8 mouse cellular contexts compared by ENCODE assay signal in the genomic region with DNA sequence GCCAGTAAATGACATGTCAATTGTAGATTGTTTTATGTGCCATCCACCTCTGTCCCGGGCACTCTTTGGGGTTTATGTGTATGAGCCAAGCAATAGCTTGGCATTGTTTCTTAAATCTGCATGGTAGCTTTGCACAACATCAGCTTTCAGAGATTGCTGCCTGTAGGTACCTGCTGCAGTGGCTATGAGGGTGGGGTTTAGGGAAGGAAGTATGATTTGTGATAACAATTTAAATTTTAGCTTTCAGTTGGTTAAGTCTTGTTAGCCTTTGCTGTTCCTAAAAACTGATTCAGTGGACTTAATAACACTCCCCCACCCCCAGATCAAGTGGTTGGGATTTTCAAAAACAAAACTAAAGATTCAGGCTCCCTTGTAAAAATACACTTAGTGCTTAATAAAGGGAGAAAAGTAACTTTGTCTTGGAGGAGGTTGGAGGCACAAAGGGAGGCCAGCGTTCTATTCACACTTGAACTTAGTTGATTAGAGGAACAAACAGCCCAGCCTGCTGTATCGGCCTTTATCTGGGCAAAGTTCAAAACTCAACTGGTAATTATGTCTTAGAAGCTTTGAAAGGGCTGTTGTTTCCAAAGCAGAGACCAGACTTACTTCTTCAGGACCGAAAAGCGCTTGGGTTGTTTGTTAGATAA.
A peak's percentile ranks its signal among the peaks of the same experiment; 100 is the strongest.
DNase-seq lines count a peak whose midpoint lies in the region; ATAC-seq lines count a peak whose summit lies in the region.

No protein-coding gene starts in this region.

- DNase-seq in kidney, adult 9 months: peak; percentile 34
- DNase-seq in kidney, adult 18-20 months: no peak
- no peak for DNase-seq in embryonic facial prominence, embryonic 14.5 days (ENCODE audit: low spot score)
- no peak for DNase-seq in adrenal gland, adult 8-10 months
- DNase-seq in cerebellum, postnatal 25 days: no peak
- DNase-seq in spleen, adult 18-20 months: no peak

- no peaks in the 10 kb centered on the region for H3K27me3 ChIP-seq in embryonic facial prominence, embryonic 14.5 days (replicated peaks; ENCODE audit: control insufficient read depth, insufficient read depth, low read length)
- H3K27me3 ChIP-seq in intestine, embryonic 15.5 days (replicated peaks): no peaks in the 10 kb centered on the region
- H3K27me3 ChIP-seq in midbrain, embryonic 15.5 days (replicated peaks): no peaks in the 10 kb centered on the region

- H3K4me3 ChIP-seq in embryonic facial prominence, embryonic 14.5 days (ENCODE audit: low read depth, low read length): no peak overlapping the region
- H3K4me3 ChIP-seq in intestine, embryonic 15.5 days (replicated peaks): no peak overlapping the region
- H3K4me3 ChIP-seq in midbrain, embryonic 15.5 days: no peak overlapping the region

- peaks cover 6% of the 10 kb centered on the region for H3K9me3 ChIP-seq in embryonic facial prominence, embryonic 14.5 days (ENCODE audit: control insufficient read depth, low read length)
- no peaks in the 10 kb centered on the region for H3K9me3 ChIP-seq in intestine, embryonic 15.5 days
- no peaks in the 10 kb centered on the region for H3K9me3 ChIP-seq in midbrain, embryonic 15.5 days

- H3K36me3 ChIP-seq in embryonic facial prominence, embryonic 14.5 days (ENCODE audit: control insufficient read depth, insufficient read depth, low read length): 0 out of 2 replicates have a peak, but pooled peaks cover 7% of the 10 kb centered on the region
- H3K36me3 ChIP-seq in intestine, embryonic 15.5 days: no peaks in the 10 kb centered on the region
- H3K36me3 ChIP-seq in midbrain, embryonic 15.5 days (replicated peaks): no peaks in the 10 kb centered on the region

- ATAC-seq in embryonic facial prominence, embryonic 14.5 days (ENCODE audit: low read depth): no peak
- ATAC-seq in intestine, embryonic 15.5 days: peak; percentile 83
- no peak for ATAC-seq in midbrain, embryonic 15.5 days (replicated peaks)

- 42% methylated on average over 5 of the region's 5 CpGs for WGBS in embryonic facial prominence, embryonic 14.5 days
- WGBS in intestine, embryonic 15.5 days: 25% methylated on average over 5 of the region's 5 CpGs
- 25% methylated on average over 5 of the region's 5 CpGs for WGBS in midbrain, embryonic 15.5 days

- peak overlapping the region; percentile 37; the same call in 1 of the 2 replicates for H3K4me2 ChIP-seq in embryonic facial prominence, embryonic 14.5 days (ENCODE audit: low read depth, low read length)
- peak overlapping the region; percentile 37 for H3K4me2 ChIP-seq in intestine, embryonic 15.5 days (replicated peaks)
- no peak overlapping the region for H3K4me2 ChIP-seq in midbrain, embryonic 15.5 days

- H3K9ac ChIP-seq in embryonic facial prominence, embryonic 14.5 days (ENCODE audit: low read depth, low read length): no peak overlapping the region
- no peak overlapping the region for H3K9ac ChIP-seq in intestine, embryonic 15.5 days
- no peak overlapping the region for H3K9ac ChIP-seq in midbrain, embryonic 15.5 days

- H3K27ac ChIP-seq in embryonic facial prominence, embryonic 14.5 days (replicated peaks; ENCODE audit: low read depth, low read length): peak overlapping the region; percentile 82
- H3K27ac ChIP-seq in intestine, embryonic 15.5 days: peak overlapping the region; percentile 81
- peak overlapping the region; percentile 65 for H3K27ac ChIP-seq in midbrain, embryonic 15.5 days

- H3K4me1 ChIP-seq in embryonic facial prominence, embryonic 14.5 days (ENCODE audit: control insufficient read depth, insufficient read depth, low read length): peaks cover 53% of the 10 kb centered on the region
- peaks cover 37% of the 10 kb centered on the region for H3K4me1 ChIP-seq in intestine, embryonic 15.5 days (replicated peaks)
- peaks cover 42% of the 10 kb centered on the region for H3K4me1 ChIP-seq in midbrain, embryonic 15.5 days
